Mouse (Mus musculus) bone marrow, adult 2 months (tissue): Measurements from ENCODE around the gene Lmtk2.

Source experiments
- CTCF ChIP-seq: fragments of 200-500 bp; IDR thresholded peaks from 2 replicates; pipeline ENCODE4 v1.5.1; 2011; ENCODE audit warnings: low read length, control low read depth; ENCODE audit not compliant: control insufficient read depth, insufficient read depth
- POLR2A ChIP-seq: fragments of 200-500 bp; IDR thresholded peaks from 2 replicates; pipeline ENCODE4 v1.6.1; 2011; ENCODE audit warnings: low read depth, mild to moderate bottlenecking, control low read depth, low read length, borderline replicate concordance; ENCODE audit not compliant: control insufficient read depth

DNA sequence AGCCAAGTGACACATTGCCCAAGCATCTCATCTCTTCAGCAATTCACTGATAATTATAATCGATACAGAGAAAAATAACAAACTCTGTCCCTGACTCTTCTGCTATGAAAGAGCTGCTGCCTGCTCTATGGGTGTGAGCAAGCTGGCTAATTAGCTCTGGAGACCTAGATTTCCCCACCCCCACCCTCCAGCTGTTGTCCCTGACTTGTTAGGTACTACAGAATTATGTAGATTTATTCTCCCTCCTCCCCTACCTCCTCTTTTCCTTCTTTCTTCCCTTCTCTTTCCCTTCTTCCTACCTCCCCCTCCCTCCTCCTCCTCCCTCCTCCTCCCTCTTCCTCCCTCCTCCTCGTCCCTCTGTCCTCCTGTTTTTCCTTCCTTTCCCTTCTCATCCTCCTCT lies 19.4 kb upstream of the Lmtk2 start:
- no peak for TF ChIP-seq POLR2A
- no peak for TF ChIP-seq CTCF
